Comparison of ENCODE assay signal across 8 mouse cellular contexts in the genomic region with DNA sequence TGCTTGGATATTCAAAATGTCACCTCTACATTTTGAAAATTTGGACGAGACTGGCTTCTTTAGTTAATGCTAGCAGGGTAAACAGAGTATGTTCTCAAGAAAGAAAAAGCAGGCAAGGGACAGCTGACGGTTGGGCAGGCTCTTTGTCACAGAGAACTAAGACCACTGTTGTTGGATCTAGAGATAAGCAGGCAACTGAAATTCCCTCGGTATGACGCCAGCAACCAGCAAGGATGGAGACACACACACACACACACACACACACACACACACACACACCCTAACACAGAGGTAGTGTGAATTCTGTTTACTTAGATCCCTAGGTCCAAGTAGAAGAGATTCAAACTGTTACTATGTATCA.
DNase-seq lines count a peak whose midpoint lies in the region; ATAC-seq lines count a peak whose summit lies in the region.

No protein-coding gene starts in this region.

- H3K27ac ChIP-seq in kidney, embryonic 16.5 days (ENCODE audit: low read length): peak overlapping the region; percentile 51; the same call in 1 of the 2 replicates
- H3K27ac ChIP-seq in embryonic facial prominence, embryonic 12.5 days: peak overlapping the region; percentile 69
- 0 out of 2 replicates have a peak overlapping the region, but pooled peaks have one; percentile 36 for H3K27ac ChIP-seq in intestine, embryonic 15.5 days
- H3K27ac ChIP-seq in midbrain, embryonic 15.5 days: peak overlapping the region; percentile 79

- H3K4me2 ChIP-seq in kidney, embryonic 16.5 days (replicated peaks; ENCODE audit: low read depth, low read length): no peak overlapping the region
- H3K4me2 ChIP-seq in embryonic facial prominence, embryonic 12.5 days (replicated peaks): 0 out of 2 replicates have a peak overlapping the region, but pooled peaks have one; percentile 35
- H3K4me2 ChIP-seq in intestine, embryonic 15.5 days (replicated peaks): peak overlapping the region; percentile 46
- H3K4me2 ChIP-seq in midbrain, embryonic 15.5 days: peak overlapping the region; percentile 11; the same call in 1 of the 2 replicates

- WGBS in kidney, embryonic 16.5 days: 35% methylated on average over 4 of the region's 4 CpGs
- 20% methylated on average over 4 of the region's 4 CpGs for whole genome bisulfite sequencing in embryonic facial prominence, embryonic 12.5 days
- 14% methylated on average over 4 of the region's 4 CpGs for WGBS in intestine, embryonic 15.5 days
- WGBS in midbrain, embryonic 15.5 days: 4% methylated on average over 4 of the region's 4 CpGs

- H3K9me3 ChIP-seq in kidney, embryonic 16.5 days (ENCODE audit: low read length): no peaks in the 10 kb centered on the region
- no peaks in the 10 kb centered on the region for H3K9me3 ChIP-seq in embryonic facial prominence, embryonic 12.5 days
- H3K9me3 ChIP-seq in intestine, embryonic 15.5 days: no peaks in the 10 kb centered on the region
- H3K9me3 ChIP-seq in midbrain, embryonic 15.5 days: no peaks in the 10 kb centered on the region

- H3K4me3 ChIP-seq in kidney, embryonic 16.5 days (ENCODE audit: low read length): no peak overlapping the region
- no peak overlapping the region for H3K4me3 ChIP-seq in embryonic facial prominence, embryonic 12.5 days
- no peak overlapping the region for H3K4me3 ChIP-seq in intestine, embryonic 15.5 days (replicated peaks)
- no peak overlapping the region for H3K4me3 ChIP-seq in midbrain, embryonic 15.5 days

- H3K36me3 ChIP-seq in kidney, embryonic 16.5 days (ENCODE audit: insufficient read depth, low read length): no peaks in the 10 kb centered on the region
- no peaks in the 10 kb centered on the region for H3K36me3 ChIP-seq in embryonic facial prominence, embryonic 12.5 days
- no peaks in the 10 kb centered on the region for H3K36me3 ChIP-seq in intestine, embryonic 15.5 days
- no peaks in the 10 kb centered on the region for H3K36me3 ChIP-seq in midbrain, embryonic 15.5 days (replicated peaks)

- DNase-seq in kidney, postnatal 10 days: no peak
- DNase-seq in frontal cortex, postnatal 25 days (ENCODE audit: low spot score in 2 of 2): no peak
- no peak for DNase-seq in lung, postnatal 14 days
- DNase-seq in left cerebral cortex, postnatal 14 days (ENCODE audit: low spot score in 2 of 2): no peak

- intact Hi-C loops in left cerebral cortex, postnatal 14 days (cut with DNase I): no loop called here

- H3K9ac ChIP-seq in kidney, embryonic 16.5 days (replicated peaks; ENCODE audit: low read length): no peak overlapping the region
- no peak overlapping the region for H3K9ac ChIP-seq in embryonic facial prominence, embryonic 12.5 days
- H3K9ac ChIP-seq in intestine, embryonic 15.5 days: no peak overlapping the region
- no peak overlapping the region for H3K9ac ChIP-seq in midbrain, embryonic 15.5 days

- peaks cover 20% of the 10 kb centered on the region for H3K4me1 ChIP-seq in kidney, embryonic 16.5 days (ENCODE audit: insufficient read depth, low read length)
- peaks cover 30% of the 10 kb centered on the region for H3K4me1 ChIP-seq in embryonic facial prominence, embryonic 12.5 days
- peaks cover 9% of the 10 kb centered on the region for H3K4me1 ChIP-seq in intestine, embryonic 15.5 days (replicated peaks)
- peaks cover 30% of the 10 kb centered on the region for H3K4me1 ChIP-seq in midbrain, embryonic 15.5 days

- ATAC-seq in kidney, embryonic 16.5 days (ENCODE audit: low FRiP score, low TSS enrichment): no peak
- ATAC-seq in embryonic facial prominence, embryonic 12.5 days (ENCODE audit: insufficient number of reproducible peaks, insufficient read depth, low FRiP score, low TSS enrichment): no peak
- ATAC-seq in intestine, embryonic 15.5 days: 0 out of 2 replicates have a peak, but pooled peaks have one; percentile 28
- ATAC-seq in midbrain, embryonic 15.5 days (replicated peaks): peak; percentile 25; the same call in 1 of the 2 replicates

- no peaks in the 10 kb centered on the region for H3K27me3 ChIP-seq in kidney, embryonic 16.5 days (ENCODE audit: insufficient read depth, low read length)
- H3K27me3 ChIP-seq in embryonic facial prominence, embryonic 12.5 days: no peaks in the 10 kb centered on the region
- H3K27me3 ChIP-seq in intestine, embryonic 15.5 days (replicated peaks): no peaks in the 10 kb centered on the region; the same call in 1 of the 2 replicates
- H3K27me3 ChIP-seq in midbrain, embryonic 15.5 days (replicated peaks): no peaks in the 10 kb centered on the region

Comparison
In these comparisons a context has a peak if more than half of its experiments do, and no peak if none do; other contexts are left out.
1. ATAC-seq: peak in intestine, embryonic 15.5 days (single experiment) and midbrain, embryonic 15.5 days (single experiment); none in kidney, embryonic 16.5 days (single experiment) and embryonic facial prominence, embryonic 12.5 days (single experiment).
2. Peak in every context shown above with its lines, with median percentiles within 50 percentile points of each other: H3K27ac ChIP-seq.